Mouse (Mus musculus): ENCODE results near the gene Pabpc1l. TPM values are rescaled to one million over a fixed set of nuclear protein-coding genes. Genes with fewer than 3 reads are reported as not detected.

Pabpc1l gene
- 0.11 and 0.55 TPM in 2 replicates for polyA plus RNA-seq (2012; rRNA removed; ENCODE audit: low replicate concordance)

DNA sequence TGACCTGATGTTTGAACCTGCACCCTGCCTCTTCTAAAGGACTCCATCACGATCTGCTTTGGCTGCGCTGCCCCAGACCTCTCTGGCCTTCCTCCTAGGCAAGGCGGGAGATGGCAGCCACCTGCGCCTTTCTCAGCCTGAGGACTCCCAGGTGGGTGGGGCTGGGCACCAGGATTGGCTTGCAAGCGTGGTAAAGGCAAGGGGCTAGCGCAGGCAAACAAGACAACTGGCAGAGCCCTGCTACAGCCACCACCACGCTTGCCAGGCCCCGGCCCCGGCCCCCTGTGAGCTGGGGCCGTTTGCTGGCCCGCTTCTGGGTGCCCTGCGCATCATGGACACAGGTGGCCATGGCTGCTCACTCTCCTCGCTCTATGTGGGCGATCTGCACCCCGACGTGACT is at the start of gene Pabpc1l:
Gene Pabpc1l, plus strand, starts transcription at position 301 of the 400 bp plus-strand sequence.

DNA sequence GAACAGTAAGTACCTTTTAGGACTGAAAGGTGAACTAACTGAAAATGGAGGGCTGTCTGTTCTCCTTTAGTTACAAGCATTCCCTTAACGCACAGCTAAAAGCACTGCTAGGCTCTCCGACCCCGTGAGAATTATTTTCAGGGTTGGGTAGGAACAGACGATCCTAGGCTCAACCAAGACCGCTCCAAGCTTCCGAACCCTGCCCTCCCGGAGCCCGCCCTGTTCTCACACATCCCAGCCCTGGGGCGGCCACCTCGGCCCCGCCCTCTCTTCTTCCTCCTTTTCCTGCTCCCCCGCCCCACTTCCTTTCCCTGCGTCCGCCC is 30.6 kb upstream of the Pabpc1l start, which contains the start of gene Ywhab:
Gene Ywhab, plus strand, starts transcription at position 307 of the 323 bp plus-strand sequence.

DNA sequence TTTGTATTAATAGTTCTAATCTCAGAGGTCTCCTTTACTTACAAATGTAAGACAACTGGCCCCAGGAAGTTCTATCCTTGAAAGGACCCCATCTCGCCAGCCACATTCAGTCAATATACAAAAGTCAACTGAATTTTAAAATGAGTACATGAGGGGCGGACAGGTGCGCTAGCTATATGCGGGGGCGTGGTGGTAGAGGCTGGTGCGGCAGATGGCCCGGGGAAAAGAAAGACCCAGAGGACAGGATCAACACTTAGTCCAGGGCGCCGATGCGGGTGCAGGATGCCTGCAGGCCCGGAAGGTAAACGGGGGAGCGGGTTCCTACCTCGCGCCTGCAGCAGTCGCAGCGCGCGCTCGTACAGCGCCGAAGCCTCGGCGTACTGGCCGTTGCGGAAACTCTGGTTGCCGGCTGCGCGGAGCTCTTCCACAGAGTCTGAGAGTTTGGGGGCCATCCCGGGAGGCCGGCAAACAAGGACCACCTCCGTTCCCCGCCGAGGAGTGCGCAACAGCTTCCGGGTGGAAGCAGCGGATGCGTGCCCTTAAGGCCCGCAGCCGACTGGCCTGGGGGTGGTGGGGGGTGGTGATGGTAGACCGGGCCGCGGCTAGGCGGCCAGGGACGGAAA is 45.0 kb downstream of the Pabpc1l start, which contains the start of gene Stk4:
Gene Stk4, plus strand, starts transcription at position 181 of the 623 bp plus-strand sequence.

DNA sequence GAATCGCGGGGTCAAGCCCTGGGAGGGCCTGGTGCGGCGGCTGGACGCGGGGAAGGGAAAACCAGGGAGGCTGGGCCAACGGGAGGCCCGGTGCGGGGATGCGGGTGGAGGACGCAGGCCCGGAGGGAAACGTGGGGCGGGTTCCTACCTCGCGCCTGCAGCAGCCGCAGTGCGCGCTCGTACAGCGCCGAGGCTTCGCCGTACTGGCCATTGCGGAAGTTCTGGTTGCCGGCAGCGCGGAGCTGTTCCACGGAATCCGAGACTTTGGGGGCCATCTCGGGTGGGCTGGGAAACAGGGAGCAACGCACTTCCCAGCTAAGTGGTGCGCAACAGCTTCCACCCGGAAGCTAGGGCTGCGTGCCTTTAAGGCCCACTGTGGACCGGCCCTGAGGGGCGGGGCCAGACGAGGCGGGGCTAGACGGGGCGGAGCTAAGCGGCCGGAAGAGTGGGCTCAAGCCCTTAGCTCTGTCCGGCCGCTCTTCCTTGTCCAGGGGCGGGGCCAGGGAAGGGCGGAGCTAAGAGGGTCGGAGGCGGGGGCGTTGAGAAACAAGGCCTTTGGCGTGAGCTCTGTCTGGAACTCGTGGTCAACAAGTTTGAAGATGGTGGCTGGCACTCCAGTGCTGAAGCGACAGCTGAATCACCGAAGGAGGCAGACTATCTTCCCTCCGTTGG is 45.7 kb downstream of the Pabpc1l start, which contains the start of gene Tomm34:
Gene Tomm34, minus strand, starts transcription at position 405 of the 672 bp plus-strand sequence.

Other genes with a start within 250 kb of the Pabpc1l start
- gene Ccn5, start 204.6 kb upstream of the Pabpc1l start, polyA plus RNA-seq (2012; rRNA removed; ENCODE audit: low replicate concordance) = 0.32 and 0.49 TPM in 2 replicates
- 0.28 TPM in 1 of 2 replicates, not detected in the other for gene Kcnk15, start 171.8 kb upstream of the Pabpc1l start, polyA plus RNA-seq (2012; rRNA removed; ENCODE audit: low replicate concordance)
- gene Rims4, start 106.8 kb upstream of the Pabpc1l start, polyA plus RNA-seq (2012; rRNA removed; ENCODE audit: low replicate concordance) = 0.06 and 0.14 TPM in 2 replicates
- 26.3 and 27.4 TPM in 2 replicates for gene Ywhab, start 30.5 kb upstream of the Pabpc1l start, polyA plus RNA-seq (2012; rRNA removed; ENCODE audit: low replicate concordance)
- gene Stk4, start 44.9 kb downstream of the Pabpc1l start, polyA plus RNA-seq (2012; rRNA removed; ENCODE audit: low replicate concordance) = 4.9 and 5.9 TPM in 2 replicates
- gene Tomm34, start 45.7 kb downstream of the Pabpc1l start, polyA plus RNA-seq (2012; rRNA removed; ENCODE audit: low replicate concordance) = 34.6 and 34.9 TPM in 2 replicates
- gene Kcns1, start 145.7 kb downstream of the Pabpc1l start, polyA plus RNA-seq (2012; rRNA removed; ENCODE audit: low replicate concordance) = 0.11 TPM in 1 of 2 replicates, not detected in the other
- gene Wfdc5, start 157.3 kb downstream of the Pabpc1l start, polyA plus RNA-seq (2012; rRNA removed; ENCODE audit: low replicate concordance) = not detected in 2 replicates
- gene Wfdc12, start 165.2 kb downstream of the Pabpc1l start, polyA plus RNA-seq (2012; rRNA removed; ENCODE audit: low replicate concordance) = not detected in 2 replicates
- gene Wfdc15a, start 174.7 kb downstream of the Pabpc1l start, polyA plus RNA-seq (2012; rRNA removed; ENCODE audit: low replicate concordance) = not detected in 2 replicates
- 0.31 and 2.6 TPM in 2 replicates for gene Wfdc15b, start 196.2 kb downstream of the Pabpc1l start, polyA plus RNA-seq (2012; rRNA removed; ENCODE audit: low replicate concordance)
- gene Svs2, start 213.0 kb downstream of the Pabpc1l start, polyA plus RNA-seq (2012; rRNA removed; ENCODE audit: low replicate concordance) = not detected in 2 replicates
- not detected in 2 replicates for gene Svs3b, start 231.2 kb downstream of the Pabpc1l start, polyA plus RNA-seq (2012; rRNA removed; ENCODE audit: low replicate concordance)